Mouse (Mus musculus): ENCODE results near the gene Galk1. TPM values are rescaled to one million over a fixed set of nuclear protein-coding genes. Genes with fewer than 3 reads are reported as not detected.

Gene Galk1
- total RNA-seq (2022): 10 to 100 TPM; 12.5 to 16.0 (median 15.0) TPM

DNA sequence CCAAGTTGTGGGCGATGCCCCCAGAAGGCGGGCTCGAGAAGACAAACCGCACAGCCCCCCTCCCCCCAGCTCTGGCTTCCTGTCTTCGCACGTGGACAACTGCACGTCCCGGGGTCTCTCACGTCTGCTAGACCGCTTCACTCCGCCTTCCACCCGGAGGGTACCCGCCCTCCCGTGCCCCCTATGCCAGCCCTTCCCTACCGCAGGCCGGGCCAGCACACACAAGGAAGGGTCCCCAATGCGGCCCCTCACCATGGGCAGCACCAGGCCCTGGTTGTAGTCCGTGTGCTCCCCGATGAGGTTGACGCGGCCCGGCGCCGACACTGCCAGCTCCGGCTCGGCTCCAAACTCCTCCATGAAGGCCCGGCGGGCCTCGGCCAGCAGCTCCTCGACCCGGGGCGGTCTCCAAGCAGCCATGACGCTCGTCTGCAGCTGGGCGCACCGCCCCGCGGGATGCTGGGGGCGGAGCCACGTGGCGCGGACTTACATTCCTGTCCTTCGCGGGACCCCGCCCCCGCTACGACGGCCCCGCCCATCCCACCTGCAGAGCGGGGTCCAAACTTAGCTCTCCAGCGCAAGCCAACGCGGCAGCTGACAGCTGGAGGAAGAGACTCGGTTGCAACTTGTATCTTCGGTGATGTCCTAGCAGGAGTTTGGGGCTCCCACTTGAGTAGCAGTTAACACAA, at the start of gene Galk1:
Gene Galk1 (minus strand): TSS at position 458 of the 686 bp plus-strand sequence.
- DNase-seq (ENCODE audit: low spot score): peak; percentile 78

DNA sequence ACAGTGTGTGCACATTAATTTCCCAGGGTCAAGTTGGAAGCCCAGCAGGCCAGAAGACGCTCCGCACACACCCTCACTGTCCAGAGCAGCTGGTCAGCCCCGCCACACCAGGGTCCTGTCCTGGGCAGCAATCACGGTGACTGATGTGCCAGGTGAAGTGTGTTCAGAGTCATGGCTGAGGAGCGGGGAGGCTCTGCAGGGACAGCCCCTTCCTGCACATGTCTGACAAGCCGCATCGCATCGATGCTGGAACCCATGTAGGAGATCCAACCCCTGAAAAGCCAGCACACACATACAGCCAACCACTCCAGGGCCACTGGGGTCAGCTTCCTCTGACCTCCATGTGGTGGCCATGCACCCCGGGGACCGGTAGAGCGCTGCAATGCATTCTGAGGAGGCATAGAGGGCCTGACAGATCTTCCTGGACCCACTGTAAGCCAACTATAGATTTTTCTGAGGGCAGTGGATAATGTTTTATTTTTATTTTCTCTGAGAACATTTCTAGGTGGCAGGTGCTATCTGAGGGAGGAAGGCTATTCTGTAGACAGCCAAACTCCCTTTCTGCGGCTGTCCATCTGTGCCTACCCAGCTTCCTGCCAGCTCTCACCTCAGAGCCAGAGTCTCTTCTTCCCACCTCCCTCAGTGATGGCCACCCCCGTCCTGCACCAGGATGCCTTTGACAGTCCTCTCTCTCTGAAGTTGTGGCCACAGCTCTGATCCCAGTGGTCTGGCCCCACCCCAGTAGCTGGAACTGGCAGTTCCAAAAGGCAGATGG, 49.3 kb upstream of the Galk1 start:
- DNase-seq (ENCODE audit: low spot score): no peak

DNA sequence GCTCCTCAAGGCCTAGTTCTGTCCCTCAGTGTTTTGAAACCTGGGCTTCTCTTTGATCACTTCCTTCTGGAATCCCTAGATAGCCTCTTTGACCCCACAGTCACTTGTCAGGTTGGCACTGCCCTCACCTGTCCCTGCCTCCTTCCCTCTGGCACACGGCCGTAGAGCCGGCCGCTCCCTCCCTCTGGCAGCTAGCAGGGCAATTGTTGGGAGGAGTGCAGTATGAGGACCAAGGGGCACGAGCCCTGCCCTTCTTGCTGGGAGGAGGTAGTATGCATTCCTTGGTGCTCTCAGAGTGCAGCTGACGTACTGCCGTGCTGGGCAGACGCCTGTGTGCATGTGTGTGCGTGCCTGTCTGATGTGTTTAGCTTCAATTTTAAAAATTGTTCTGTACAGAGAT, 48.1 kb upstream of the Galk1 start:
- DNase-seq (ENCODE audit: low spot score): no peak

DNA sequence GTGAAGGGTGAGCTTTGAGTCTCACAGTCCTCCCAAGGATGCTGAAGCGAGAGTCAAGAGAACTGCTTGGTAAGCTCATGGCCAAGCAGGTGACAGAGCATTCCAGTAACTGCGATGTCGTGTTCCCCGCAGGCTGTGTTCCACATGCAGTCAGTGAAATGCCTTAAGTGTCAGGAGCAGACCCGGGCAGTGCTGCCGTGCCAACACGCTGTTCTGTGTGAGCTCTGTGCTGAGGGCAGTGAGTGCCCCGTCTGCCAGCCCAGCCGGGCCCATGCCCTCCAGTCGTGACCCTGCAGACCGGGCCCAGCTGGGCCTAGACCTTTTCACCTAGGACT, 47.1 kb upstream of the Galk1 start:
- no peak for DNase-seq (ENCODE audit: low spot score)

DNA sequence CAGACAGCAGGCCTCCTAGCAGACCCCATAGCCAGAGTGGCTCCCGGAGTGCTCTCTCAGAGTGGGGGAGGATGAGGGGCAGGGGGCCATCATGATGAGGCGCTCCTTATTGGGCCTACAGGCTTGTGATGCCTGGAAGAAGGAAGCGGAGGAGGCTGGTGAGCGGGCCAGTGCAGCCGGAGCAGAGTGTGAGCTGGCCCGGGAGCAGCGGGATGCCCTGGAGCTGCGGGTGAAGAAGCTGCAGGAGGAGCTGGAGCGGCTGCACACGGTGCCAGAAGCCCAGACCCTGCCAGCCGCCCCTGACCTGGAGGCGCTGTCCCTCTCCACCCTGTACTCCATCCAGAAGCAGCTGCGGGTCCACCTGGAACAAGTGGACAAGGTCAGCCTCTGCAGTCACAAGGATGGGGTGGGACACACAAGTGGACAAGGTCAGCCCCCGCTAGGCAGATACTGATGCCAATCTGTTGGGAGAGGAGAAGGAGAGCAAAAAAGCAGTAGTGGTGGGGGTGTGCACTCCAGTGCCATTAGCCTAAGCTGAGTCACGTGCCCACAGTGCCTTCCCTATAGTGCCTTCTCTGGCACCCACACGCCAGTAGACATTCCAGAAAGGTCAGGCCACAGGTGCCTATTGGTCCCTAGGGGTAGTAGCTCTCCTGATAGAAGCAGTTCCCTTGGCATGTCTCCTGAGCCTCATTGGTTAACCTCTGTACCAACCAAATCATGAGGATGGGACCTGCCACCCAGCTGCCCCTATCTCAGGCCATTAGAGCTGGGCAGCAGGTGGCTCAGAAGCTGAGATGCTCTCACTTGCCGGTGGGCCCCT, 46.6 kb upstream of the Galk1 start:
- DNase-seq (ENCODE audit: low spot score): no peak

DNA sequence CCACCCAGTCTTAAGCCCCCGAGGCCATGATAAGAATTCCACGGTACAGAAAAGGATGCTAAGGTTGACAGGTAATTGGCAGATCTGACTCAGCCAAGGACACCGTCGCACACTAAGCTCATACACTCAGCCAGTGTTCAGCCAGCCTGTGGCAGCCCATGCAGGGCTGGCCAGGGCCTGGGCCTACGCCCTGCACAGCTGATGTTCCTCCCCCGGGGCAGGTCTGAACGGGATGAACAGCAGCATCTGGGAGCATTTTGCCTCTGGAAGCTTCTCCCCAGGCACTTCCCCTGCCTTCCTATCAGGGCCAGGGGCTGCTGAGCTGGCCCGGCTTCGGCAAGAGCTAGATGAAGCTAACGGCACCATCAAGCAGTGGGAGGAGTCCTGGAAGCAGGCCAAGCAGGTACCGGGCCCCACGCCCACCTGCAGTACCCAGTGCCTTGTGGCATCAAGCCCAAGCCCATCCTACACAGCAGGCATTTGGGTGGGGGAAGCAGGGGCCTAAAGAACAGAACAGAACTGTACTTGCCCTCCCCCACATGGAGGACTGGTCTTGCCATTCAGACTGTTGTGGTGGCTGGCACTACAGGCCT, 45.6 kb upstream of the Galk1 start:
- DNase-seq (ENCODE audit: low spot score): no peak

DNA sequence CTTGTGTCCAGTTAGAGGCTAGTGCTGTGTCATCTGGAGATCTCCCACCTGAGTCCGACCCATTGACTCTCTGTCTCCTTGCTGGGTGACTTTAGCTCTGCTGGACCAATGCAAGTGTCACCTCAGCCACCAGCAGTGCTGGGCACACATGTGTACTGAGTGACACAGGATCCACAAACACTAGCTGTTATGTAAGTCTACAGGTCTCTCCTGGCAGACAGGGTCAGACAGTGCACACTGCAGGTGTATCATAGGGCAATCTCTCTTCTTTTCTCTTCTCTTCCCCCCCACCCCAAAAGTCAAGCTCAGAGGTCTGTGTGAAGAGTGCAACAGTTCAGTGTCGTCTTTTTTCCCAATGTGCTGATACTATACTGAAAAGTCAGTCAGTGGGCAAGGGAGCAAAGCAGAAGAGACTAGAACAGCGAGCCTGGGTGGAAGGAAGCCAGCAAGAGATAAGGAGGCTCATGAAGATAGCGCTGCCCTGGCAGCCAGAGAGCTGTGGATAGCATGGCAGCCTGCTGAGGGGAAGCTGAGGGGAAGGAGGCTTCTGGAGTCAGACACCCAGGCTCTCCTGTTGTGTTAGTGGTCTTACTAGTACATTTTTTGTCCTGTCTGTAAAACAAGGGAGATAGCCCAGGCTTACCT, 44.8 kb upstream of the Galk1 start:
- DNase-seq (ENCODE audit: low spot score): no peak

DNA sequence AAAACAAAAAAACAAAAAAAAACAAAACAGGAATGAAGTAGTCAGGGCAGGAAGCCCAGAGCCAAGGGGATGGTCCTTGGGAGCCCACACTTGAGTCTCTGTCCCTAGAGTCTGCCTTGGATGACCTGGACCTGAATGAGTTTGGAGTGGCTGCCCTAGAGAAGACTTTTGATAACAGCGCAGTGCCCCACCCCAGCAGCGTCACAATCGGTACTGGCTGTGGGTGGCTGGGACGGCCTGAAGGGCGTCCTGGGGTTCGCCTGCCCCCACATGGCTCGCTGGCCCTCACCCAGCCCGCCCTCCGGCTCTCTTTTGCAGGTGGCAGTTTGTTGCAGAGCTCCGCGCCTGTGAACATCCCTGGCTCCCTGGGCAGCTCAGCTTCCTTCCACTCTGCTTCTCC, 43.4 kb upstream of the Galk1 start:
- DNase-seq (ENCODE audit: low spot score): no peak

DNA sequence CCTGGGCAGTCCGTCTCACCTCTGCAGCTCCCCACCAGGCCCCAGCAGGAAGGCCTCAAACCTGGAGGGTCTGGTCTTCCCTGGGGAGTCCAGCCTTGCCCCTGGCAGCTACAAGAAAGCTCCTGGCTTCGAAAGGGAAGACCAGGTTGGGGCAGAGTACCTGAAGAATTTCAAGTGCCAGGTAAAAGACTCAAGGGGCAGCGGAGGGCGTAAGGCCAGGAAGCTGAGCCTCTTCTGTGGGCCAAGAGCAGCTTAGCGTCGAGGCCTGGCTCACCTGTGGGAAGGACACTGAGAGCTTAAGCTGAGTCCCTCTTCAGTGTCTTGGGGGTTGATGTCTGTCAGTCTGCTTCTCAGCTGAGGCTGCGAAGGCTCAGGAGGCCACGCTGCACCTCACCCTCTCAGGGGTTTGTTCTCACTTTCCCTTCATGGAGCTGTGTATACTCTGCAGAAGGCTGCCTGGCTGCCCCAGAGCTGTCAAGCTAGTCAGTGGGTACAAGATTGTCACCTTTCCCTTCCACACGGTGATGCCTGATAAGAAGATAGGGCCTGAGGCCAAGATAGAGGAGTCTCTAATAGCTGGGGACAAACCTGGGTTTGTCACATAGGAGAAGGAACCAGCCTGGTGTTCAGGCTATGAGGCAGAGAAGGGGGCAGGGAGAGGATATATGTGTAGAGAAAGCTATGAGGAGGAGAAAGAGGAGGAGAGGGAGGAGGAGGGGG, 41.2 kb upstream of the Galk1 start:
- no peak for DNase-seq (ENCODE audit: low spot score)

DNA sequence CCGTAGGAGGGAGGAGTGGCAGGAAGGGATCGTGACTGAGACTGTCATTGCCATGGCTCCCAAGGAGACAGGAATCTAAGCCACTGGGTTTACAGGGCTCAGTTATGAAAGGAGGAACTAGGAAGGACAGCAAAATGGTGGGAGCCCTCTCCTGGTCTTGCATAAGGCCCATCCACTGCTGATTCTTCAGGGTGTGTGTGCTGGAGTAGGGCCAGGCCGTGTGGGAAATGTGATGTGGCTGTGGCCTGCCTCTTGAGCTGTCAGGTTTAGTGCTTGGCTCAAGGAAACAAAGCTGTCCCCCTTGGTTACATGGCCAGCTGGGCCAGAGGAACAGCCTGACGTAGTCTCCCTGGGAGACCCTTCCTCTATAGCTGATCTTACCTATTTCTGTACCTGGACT, 37.7 kb upstream of the Galk1 start:
- DNase-seq (ENCODE audit: low spot score): no peak

DNA sequence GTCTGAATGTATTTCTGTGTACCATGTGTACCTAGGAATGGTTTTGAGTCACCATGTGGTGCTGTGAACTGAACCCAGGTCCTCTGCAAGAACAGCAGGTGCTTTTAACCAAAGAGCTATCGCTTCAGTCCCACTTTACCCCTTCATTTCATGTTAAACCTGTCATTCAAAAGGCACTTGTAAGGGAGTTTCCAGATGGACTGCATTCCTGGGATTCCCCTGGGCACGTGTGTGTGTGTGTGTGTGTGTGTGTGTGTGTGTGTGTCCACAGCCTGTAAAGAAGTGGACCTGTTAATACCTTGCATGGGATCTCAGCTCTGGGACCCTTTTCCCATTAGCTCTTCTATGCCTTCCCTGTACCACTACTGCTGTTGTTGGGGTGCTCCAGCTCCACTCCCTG, 37.1 kb upstream of the Galk1 start:
- no peak for DNase-seq (ENCODE audit: low spot score)

DNA sequence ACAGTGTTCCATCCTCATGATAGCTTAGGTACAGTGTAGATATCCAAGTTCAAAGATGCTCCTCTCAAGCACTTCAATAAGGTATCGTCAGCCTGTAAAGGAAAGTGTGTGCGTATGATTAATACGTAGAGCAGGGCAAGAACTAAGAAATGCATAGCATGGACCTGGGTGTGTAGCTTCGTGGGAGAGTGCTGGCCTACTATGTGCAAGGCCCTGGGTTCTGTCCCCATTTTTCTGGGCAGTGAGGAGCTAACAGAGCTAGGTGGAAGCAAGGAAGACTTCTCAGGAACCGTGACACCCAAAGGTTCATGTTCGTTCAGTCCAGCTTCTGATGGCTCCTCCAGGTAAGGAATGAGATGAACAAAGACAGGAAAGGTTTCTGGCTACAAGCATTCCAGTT, 32.7 kb upstream of the Galk1 start:
- DNase-seq (ENCODE audit: low spot score): no peak

DNA sequence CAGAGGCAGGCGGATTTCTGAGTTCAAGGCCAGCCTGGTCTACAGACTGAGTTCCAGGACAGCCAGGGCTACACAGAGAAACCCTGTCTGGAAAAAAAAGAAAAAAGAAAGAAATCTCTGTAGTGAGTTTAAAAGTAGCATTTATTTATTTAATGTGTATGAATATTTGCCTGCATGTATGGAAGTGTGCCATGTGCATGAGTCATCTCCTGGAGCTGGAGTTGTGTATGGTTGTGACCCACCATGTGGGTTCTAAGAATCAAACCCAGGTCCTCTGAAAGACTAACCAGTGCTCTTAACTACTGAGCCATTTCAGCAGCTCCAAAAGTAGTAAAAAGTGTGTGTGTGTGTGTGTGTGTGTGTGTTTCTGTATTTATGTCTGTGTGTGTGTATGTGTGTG, 30.8 kb upstream of the Galk1 start:
- DNase-seq (ENCODE audit: low spot score): no peak

DNA sequence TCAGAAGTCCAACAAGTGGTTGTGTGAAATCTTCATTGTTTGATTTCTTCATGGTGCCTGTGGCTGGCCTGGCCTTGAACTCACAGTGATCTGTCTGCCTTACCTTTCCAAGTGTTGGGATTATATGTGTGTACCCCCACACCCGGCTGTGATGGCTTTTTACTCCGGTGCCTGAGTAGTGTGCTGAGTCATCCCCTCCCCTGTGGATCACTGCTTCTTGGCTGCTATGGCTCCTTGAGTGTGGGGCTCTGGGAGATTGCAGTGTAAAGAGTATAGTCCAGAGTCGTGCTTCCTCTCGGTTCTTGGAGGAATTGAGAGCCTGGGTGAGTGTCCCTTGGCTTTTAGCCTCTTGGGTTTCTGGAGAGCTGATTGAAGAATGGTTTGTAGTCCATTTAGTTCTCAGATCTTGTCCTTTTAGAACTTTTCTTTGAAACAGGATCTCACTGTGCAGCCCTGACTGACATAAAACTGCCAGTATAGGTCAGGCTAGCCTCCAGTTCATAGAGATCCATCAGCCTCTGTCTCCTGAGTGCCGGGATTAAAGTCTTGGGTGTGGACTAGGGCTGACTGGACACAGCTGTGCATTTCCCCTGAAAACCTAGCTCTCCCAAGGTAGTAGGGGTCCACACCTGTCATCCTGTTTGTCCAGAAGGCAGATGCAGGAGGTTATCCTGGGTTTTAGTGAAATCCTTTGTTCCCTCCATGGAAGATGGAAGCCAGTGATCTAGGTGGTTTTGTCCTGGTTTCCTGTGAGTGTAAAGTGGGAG, 30.0 kb upstream of the Galk1 start:
- no peak for DNase-seq (ENCODE audit: low spot score)

DNA sequence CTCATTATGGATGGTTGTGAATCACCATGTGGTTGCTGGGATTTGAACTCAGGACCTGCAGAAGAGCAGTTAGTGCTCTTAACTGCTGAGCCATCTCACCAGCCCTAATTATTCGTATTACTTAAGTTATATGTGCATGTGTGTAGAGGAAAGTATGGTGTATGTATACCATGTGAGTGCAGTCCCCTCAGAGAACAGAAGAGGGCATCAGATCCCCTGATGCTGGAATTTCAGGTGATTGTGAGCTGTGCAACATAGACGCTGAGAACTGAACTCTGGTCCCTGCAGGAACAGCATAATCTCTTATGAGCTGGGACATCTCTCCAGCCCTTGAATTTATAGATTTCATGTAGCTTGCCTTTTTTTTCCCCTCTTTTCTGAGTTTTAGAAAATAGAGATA, 29.3 kb upstream of the Galk1 start:
- DNase-seq (ENCODE audit: low spot score): no peak

DNA sequence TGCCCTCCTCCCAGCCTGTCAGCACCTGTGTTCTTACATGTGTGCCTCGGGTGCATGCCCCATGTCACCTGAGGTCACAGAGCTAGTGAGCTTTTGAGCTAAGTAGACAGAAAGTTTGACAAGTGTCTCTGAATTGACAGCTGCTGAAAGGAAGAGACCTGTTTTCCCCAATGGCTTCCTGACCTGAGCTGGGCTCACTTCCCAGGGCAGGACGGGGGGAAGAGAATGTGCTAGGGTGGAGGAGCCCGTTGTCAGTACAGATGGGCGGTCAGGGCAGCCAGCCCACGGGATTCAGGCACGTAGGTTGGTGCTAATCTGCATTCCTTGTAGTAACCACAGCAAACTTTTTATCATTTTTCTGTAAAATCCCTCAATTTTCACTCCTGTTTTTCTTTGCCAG, 28.1 kb upstream of the Galk1 start:
- DNase-seq (ENCODE audit: low spot score): no peak

DNA sequence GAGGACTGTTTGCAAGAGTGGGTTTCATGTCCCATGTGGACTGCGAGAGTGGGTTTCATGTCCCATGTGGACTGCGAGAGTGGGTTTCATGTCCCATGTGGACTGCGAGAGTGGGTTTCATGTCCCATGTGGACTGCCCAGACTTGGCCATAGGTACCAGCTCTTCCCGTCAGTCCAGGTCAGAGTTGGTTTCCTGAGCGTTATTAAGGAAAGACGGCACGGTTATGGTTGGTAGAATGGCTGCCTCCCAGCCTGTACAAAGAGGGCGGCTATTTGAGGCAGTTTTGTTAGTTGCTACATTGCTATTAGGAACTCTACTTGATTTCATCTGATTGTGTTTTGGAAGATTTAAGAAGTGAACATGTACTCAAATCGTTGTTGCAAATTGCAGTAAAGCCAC, 25.3 kb upstream of the Galk1 start:
- no peak for DNase-seq (ENCODE audit: low spot score)

DNA sequence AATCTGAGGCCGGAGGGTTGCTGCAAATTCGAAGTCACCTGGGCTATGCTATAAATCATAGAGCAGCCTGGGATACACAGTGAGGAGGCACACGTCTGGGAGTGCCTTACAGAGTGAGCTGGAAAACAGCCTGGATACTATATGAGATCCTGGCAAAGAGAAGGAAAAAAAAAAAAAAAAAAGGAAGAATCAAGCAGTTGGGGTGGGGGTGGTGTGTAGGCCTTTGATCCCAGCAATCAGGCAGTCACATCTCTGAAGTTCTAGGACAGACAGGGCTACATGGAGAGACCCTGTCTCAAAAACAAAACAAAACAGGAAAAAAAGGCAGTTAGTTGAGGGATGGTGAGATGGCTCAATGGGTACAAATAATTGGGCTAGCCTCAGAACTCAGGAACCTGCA, 24.2 kb upstream of the Galk1 start:
- no peak for DNase-seq (ENCODE audit: low spot score)

DNA sequence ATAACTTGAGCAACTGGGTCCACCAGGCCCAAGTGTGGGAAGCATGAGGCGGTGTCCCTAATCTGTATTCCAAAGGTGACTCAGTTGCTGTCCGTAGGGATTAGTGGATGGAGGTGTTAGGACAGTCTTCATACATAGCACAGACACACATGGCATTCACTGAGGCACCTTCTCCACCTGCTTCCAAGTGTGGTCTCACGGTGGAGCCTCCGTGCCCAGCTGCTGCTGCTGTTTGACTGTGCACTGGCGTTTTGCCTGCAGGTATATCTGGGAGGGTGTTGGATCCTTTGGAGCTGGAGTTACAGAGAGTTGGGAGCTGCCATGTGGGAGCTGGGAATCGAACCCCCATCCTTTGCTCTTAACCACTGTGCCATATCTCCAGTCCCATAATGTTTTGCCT, 22.1 kb upstream of the Galk1 start:
- no peak for DNase-seq (ENCODE audit: low spot score)
